Mouse (Mus musculus) forebrain, embryonic 13.5 days (tissue): ENCODE data around the gene Cluh. TPM values are rescaled to one million over a fixed set of nuclear protein-coding genes. Genes with fewer than 3 reads are reported as not detected.

Source experiments
- ATAC-seq: fragments of 200-750 bp; cut with Nextera tagmentation; 2 replicates; pipeline ENCODE4 v1.8.0; 2017
- H3K27ac ChIP-seq: fragments of 300-500 bp; sonication (generic); 2 replicates; pipeline ENCODE4 v1.5.1; 2015; ENCODE audit warnings: inconsistent platforms, mild to moderate bottlenecking, moderate library complexity
- H3K27me3 ChIP-seq: fragments of 300-500 bp; sonication (generic); 2 replicates; pipeline ENCODE4 v1.6.1; 2015; ENCODE audit warnings: mild to moderate bottlenecking, inconsistent platforms
- H3K36me3 ChIP-seq: fragments of 300-500 bp; sonication (generic); 2 replicates; pipeline ENCODE4 v1.6.1; 2015; ENCODE audit warnings: mild to moderate bottlenecking, inconsistent platforms; ENCODE audit not compliant: poor library complexity, severe bottlenecking
- H3K4me1 ChIP-seq: fragments of 300-500 bp; sonication (generic); 2 replicates; pipeline ENCODE4 v1.6.1; 2015; ENCODE audit warnings: inconsistent platforms
- H3K4me2 ChIP-seq: fragments of 300-500 bp; sonication (generic); 2 replicates; pipeline ENCODE4 v1.6.1; 2015; ENCODE audit warnings: inconsistent platforms, mild to moderate bottlenecking, moderate library complexity
- H3K4me3 ChIP-seq: fragments of 300-500 bp; sonication (generic); 2 replicates; pipeline ENCODE4 v1.5.1; 2015; ENCODE audit warnings: mild to moderate bottlenecking, inconsistent platforms
- H3K9ac ChIP-seq: fragments of 300-500 bp; sonication (generic); 2 replicates; pipeline ENCODE4 v1.6.1; 2015; ENCODE audit warnings: mild to moderate bottlenecking, inconsistent platforms
- H3K9me3 ChIP-seq: fragments of 300-500 bp; sonication (generic); replicated peaks from 2 replicates; pipeline ENCODE4 v1.6.1; 2016; ENCODE audit warnings: inconsistent platforms
- WGBS: fragments of 180-500 bp; shearing (Covaris S2); methylation state at CpG from one replicate; pipeline ENCODE4 v1.1.7; 2015; 5-methylcytosine and 5-hydroxymethylcytosine counted together
- polyA plus RNA-seq: library from polyadenylated mRNA; unstranded; fragments of >200 nt; fragmentation: Nextera tagmentation; extraction: Ambion mirVana; gene quantifications from 2 replicates; pipeline ENCODE4 v1.2.1, GENCODE M21; 2015

Cluh gene
- polyA plus RNA-seq, 1 experiment from 2014 or later = 9.3 TPM

DNA sequence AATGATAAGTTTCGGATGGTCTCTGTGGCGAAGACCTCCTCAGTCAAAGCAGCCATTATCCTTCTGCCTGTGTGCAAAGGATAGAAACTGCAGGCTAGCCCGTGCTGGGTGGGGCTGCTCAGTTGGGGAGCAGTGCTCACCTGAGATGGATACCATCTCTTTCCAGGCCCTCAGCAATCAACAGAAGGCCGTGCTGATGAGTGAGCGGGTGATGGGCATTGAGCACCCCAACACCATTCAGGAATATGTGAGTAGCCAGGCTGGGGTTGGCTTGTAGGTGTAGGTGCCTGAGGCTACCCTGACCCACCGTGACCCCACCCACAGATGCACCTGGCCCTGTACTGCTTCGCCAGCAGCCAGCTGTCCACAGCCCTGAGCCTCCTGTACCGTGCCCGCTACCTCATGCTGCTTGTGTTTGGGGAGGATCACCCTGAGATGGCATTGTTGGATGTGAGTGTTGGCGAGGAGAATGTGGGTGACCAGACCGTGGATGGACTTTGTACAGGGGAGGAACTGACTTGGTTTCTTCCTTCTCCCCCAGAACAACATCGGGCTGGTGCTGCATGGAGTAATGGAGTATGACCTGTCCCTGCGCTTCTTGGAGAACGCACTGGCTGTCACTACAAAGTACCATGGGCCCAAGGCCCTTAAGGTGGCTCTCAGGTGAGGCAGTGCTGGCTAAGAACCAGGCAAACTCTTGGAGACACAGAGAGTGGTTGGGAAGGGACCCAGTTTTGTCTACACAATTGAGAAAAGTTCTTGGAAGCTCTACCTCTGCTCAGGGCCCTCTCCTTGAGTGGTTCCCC is 17.7 kb downstream of the Cluh start:
- ATAC-seq = no peak
- Histone ChIP-seq H3K4me2 (no peak overlapping the region), H3K4me3 (no peak overlapping the region), H3K4me1 (no peaks in the 10 kb centered on the region), H3K36me3 (peaks cover 84% of the 10 kb centered on the region), H3K27me3 (no peaks in the 10 kb centered on the region), H3K9me3 (no peaks in the 10 kb centered on the region), H3K9ac (no peak overlapping the region), H3K27ac (no peak overlapping the region)
- WGBS = 94% methylated on average over 14 of the region's 14 CpGs

DNA sequence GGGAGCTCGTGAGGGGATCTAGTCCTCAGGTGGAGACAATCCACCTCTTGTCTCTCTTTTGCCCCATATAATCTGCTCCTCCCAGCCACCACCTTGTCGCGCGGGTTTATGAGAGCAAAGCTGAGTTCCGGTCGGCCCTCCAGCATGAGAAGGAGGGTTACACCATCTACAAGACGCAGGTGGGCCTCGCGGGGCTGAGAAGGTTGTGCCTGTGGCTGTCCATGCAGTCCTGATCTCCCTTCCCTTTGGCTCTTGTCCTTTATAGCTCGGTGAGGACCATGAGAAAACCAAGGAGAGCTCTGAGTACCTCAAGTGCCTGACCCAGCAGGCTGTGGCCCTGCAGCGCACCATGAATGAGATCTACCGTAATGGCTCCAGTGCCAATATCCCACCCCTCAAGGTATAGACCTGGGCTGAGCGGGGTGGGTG is 18.3 kb downstream of the Cluh start:
- no peak overlapping the region for H3K9ac ChIP-seq
- H3K36me3 ChIP-seq = peaks cover 78% of the 10 kb centered on the region
- no peak overlapping the region for H3K4me2 ChIP-seq
- no peaks in the 10 kb centered on the region for H3K4me1 ChIP-seq
- H3K9me3 ChIP-seq = no peaks in the 10 kb centered on the region
- H3K27ac ChIP-seq = no peak overlapping the region
- 95% methylated on average over 13 of the region's 13 CpGs for WGBS
- no peaks in the 10 kb centered on the region for H3K27me3 ChIP-seq
- ATAC-seq = no peak
- H3K4me3 ChIP-seq = no peak overlapping the region

DNA sequence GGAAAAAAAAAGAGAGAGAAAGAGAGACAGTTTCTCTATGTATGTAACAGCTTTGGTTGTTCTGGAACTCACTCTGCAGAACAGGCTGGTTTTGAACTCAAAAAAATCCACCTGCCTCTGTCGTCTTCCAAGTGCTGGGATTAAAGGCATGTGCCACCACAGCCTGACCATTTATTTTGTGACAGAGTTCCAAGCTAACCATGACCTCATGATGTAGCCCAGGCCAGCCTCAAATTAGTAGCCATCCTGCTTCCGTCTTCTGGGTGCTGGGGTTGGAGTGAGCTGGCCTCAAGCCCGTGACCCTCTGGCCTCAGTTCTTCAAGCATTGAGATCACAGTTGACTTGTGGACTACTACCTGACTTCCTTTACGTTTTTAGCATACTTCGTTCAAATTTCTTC is 19.2 kb downstream of the Cluh start:
- Histone ChIP-seq H3K36me3 (peaks cover 77% of the 10 kb centered on the region), H3K27ac (no peak overlapping the region), H3K4me3 (no peak overlapping the region), H3K4me2 (no peak overlapping the region), H3K4me1 (no peaks in the 10 kb centered on the region), H3K9ac (no peak overlapping the region), H3K27me3 (no peaks in the 10 kb centered on the region), H3K9me3 (no peaks in the 10 kb centered on the region)
- 93% methylated on average over 5 of the region's 5 CpGs for WGBS
- no peak for ATAC-seq

DNA sequence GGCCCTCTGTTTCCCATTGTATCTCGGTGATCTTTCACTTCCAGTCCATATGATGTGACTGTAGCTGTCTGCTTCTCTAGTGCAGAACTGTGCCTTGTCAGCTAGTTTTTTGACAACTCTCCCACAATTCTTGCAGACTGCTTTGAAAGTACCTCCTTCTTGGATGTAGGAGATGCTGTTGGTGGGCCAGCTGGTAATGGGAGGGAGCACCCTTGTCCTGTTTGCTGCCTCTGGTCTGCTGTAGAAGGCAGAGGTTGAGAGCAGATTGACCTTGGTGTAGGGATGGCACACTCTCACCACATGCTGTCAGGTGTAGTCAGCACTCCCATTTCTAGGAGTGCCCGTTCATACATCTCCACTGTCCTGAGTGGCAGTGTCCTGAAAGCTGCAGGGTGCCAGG is 19.7 kb downstream of the Cluh start:
- no peak overlapping the region for H3K27ac ChIP-seq
- no peaks in the 10 kb centered on the region for H3K4me1 ChIP-seq
- no peaks in the 10 kb centered on the region for H3K27me3 ChIP-seq
- no peak overlapping the region for H3K9ac ChIP-seq
- no peaks in the 10 kb centered on the region for H3K9me3 ChIP-seq
- no peak overlapping the region for H3K4me2 ChIP-seq
- no peak for ATAC-seq
- peaks cover 74% of the 10 kb centered on the region for H3K36me3 ChIP-seq
- H3K4me3 ChIP-seq = no peak overlapping the region
- 86% methylated on average over 2 of the region's 2 CpGs for WGBS

DNA sequence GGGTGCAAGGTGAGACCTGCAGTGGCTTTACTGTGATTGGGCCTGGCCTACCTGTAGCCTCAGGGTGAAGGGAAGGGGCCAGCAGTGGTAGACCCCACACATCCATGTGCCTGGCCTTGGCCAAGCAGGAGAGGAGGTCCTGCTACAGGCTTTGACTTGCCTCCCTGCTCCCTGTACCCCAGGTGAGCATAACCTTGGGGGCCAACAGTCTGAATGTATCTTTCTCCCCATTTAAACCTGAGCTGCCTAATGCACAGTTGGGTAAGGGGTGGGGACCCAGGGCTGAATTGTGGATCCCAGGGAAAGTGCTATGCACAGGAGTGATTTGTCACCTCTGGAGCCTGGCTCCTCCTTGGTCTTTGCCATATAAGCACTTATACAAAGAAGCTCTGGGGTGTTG is 20.9 kb downstream of the Cluh start:
- H3K4me2 ChIP-seq = no peak overlapping the region
- H3K4me1 ChIP-seq = no peaks in the 10 kb centered on the region
- no peaks in the 10 kb centered on the region for H3K9me3 ChIP-seq
- no peak for ATAC-seq
- H3K27me3 ChIP-seq = no peaks in the 10 kb centered on the region
- H3K4me3 ChIP-seq = no peak overlapping the region
- no peak overlapping the region for H3K27ac ChIP-seq
- H3K9ac ChIP-seq = no peak overlapping the region
- peaks cover 73% of the 10 kb centered on the region for H3K36me3 ChIP-seq

DNA sequence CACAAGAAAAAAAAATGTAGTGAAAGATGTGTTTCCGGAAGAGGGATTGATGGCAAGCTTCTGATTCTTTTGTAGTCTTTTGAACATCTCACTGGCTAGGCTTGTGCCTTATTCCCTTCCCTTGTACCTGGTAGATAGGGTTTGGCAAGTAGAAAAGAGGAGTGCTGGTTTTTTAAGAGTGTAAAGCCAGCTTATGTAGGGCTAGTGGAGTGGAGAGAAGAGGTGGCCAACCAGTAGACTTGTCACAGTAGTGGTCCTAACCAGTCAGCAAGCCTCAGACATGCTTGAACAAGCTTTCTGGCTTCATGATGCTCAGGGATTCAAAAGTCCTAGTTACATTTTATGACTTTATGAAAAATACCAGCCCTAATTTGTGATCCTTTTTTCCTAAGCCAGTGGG is 21.7 kb downstream of the Cluh start:
- no peak overlapping the region for H3K27ac ChIP-seq
- H3K36me3 ChIP-seq = peaks cover 71% of the 10 kb centered on the region
- H3K9me3 ChIP-seq = no peaks in the 10 kb centered on the region
- H3K4me1 ChIP-seq = no peaks in the 10 kb centered on the region
- ATAC-seq = no peak
- 91% methylated on average over 1 of the region's 1 CpGs for WGBS
- no peak overlapping the region for H3K9ac ChIP-seq
- H3K27me3 ChIP-seq = no peaks in the 10 kb centered on the region
- H3K4me2 ChIP-seq = no peak overlapping the region
- H3K4me3 ChIP-seq = no peak overlapping the region

DNA sequence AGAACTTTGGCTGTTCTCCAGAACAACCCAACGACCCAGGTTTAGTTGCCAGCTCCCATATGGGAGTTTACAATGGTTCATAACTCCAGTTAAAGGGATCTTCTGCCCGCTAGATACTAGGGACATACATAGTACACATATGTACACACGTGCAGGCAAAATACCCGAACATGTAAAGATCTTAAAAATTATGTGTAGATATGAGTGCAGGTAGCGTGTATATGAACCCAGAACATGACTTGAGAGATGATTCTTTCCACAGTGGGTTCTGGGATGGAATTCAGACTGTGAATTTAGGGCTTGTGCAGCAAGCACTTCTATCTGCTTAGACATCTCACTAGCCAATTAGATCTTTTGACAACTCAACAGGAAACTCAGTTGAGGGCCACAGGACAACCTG is 22.5 kb downstream of the Cluh start:
- ATAC-seq = no peak
- H3K9ac ChIP-seq = no peak overlapping the region
- no peak overlapping the region for H3K4me2 ChIP-seq
- peaks cover 66% of the 10 kb centered on the region for H3K36me3 ChIP-seq
- 92% methylated on average over 5 of the region's 5 CpGs for WGBS
- no peak overlapping the region for H3K4me3 ChIP-seq
- no peaks in the 10 kb centered on the region for H3K9me3 ChIP-seq
- no peaks in the 10 kb centered on the region for H3K4me1 ChIP-seq
- H3K27ac ChIP-seq = no peak overlapping the region
- no peaks in the 10 kb centered on the region for H3K27me3 ChIP-seq

DNA sequence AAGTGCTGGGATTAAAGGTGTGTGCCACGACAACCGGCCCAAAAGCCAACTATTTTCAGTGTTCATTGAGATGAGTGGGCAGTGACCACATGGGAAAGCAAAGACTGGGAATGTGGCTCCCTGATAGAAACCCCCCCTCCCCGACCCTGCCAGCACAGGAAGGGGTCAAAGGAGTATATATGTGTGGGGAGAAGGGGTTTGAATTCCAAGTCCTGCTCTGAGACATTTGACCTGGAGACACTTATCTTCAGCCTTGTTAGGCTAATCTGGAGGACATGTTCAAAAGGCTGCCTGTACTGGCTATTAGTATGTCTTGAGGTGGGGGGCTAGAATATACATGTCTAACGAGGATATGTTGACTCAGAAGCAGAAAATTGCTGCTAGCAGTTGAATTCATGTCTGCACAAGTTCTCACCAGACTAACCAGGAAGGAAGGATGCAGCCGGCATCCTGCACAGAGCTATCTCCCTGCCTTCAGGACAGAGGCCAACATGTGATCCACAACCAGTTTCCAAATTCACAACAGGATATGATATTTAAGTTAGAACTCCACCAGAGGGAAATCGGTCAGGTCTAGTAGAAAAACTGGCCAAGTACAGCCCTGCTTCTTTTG is 23.7 kb downstream of the Cluh start:
- Histone ChIP-seq H3K27me3 (no peaks in the 10 kb centered on the region), H3K4me3 (no peak overlapping the region), H3K27ac (no peak overlapping the region), H3K36me3 (peaks cover 66% of the 10 kb centered on the region), H3K4me1 (no peaks in the 10 kb centered on the region), H3K9ac (no peak overlapping the region), H3K9me3 (no peaks in the 10 kb centered on the region), H3K4me2 (no peak overlapping the region)
- 87% methylated on average over 6 of the region's 6 CpGs for WGBS
- no peak for ATAC-seq

DNA sequence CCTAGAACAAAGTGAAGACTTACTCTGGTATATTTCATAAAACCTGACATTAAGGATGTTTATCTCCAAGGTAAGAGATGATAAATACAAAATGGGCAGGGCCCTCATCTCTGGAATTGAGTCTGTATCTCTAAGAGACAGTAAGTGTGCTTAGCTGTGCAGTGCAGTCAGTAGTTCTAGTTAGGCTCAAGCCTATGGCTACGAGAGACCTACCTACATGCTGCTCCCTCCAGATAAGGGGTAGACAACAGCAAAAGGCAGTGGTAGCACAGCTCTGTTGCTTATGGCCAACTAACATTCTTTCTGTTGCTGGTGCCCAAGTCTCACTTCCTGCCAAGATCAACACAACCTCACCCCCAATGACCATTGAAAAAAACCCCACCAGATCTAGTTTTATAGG is 24.3 kb downstream of the Cluh start:
- no peak overlapping the region for H3K9ac ChIP-seq
- H3K4me2 ChIP-seq = no peak overlapping the region
- 87% methylated on average over 1 of the region's 1 CpGs for WGBS
- H3K27me3 ChIP-seq = no peaks in the 10 kb centered on the region
- no peaks in the 10 kb centered on the region for H3K4me1 ChIP-seq
- ATAC-seq = no peak
- no peak overlapping the region for H3K27ac ChIP-seq
- no peaks in the 10 kb centered on the region for H3K9me3 ChIP-seq
- peaks cover 66% of the 10 kb centered on the region for H3K36me3 ChIP-seq
- H3K4me3 ChIP-seq = no peak overlapping the region

DNA sequence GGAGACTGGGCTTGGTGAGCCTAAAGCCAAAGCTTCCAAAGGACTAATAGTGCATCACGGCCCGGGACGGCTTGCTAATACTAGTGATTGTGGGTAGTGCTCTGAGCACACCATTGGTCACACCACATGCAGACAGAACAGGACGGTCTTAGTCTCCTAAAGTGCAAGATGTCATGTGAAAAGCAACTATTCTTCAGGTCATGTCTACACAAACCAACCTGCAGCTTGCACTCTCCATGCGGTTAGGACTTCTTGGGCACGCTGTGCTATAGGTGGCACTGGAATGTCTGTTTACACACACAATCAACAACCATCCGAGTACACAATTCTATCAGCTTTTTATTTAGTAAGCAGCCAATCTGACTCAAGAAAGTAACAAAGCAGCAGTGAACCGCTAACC is 25.4 kb downstream of the Cluh start:
- WGBS = 95% methylated on average over 8 of the region's 8 CpGs
- no peaks in the 10 kb centered on the region for H3K9me3 ChIP-seq
- no peaks in the 10 kb centered on the region for H3K27me3 ChIP-seq
- H3K4me3 ChIP-seq = no peak overlapping the region
- H3K4me1 ChIP-seq = no peaks in the 10 kb centered on the region
- no peak for ATAC-seq
- peaks cover 67% of the 10 kb centered on the region for H3K36me3 ChIP-seq
- H3K9ac ChIP-seq = no peak overlapping the region
- no peak overlapping the region for H3K27ac ChIP-seq
- no peak overlapping the region for H3K4me2 ChIP-seq

DNA sequence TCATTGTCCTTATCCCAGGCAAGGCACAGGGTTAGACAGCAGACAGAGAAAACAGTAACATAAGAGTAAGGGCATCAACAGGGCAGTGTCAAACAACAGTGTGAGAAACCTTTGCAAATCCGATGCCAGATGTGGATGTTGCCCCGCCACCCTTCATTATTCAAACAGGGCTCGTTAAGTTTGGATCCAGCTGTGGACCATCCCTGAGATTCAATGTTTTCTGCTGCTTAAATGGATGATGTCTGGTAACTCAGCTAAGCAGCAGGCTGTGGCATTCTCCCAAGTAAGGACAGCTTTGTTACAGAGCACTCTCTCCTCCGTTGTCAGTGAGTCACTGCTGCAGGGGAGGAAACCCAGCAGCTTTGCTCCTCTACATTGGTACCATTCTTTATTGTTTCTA is 25.9 kb downstream of the Cluh start:
- Histone ChIP-seq H3K4me3 (no peak overlapping the region), H3K27me3 (no peaks in the 10 kb centered on the region), H3K9me3 (no peaks in the 10 kb centered on the region), H3K9ac (no peak overlapping the region), H3K4me2 (no peak overlapping the region), H3K4me1 (no peaks in the 10 kb centered on the region), H3K27ac (no peak overlapping the region), H3K36me3 (peaks cover 67% of the 10 kb centered on the region)
- ATAC-seq = no peak
- WGBS = 51% methylated on average over 4 of the region's 4 CpGs

DNA sequence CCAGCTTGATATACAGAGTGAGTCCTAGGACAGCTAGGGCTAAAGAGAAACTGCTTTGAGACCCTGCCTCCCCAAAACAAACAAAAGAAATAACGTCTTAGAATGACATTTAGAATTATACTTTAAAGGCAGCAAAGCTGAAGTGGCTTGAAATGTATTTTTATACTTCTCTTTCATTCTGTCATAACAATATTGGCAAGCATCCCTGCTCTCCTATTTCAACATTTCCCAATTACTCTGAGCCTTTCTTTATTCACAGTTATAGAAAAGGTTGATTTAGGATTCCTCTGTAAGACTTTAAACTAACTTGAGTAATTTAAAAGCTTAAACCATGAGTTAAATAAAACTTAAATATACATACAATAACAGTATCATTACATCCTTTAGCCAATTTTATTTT is 42.9 kb downstream of the Cluh start:
- Histone ChIP-seq H3K4me2 (no peak overlapping the region), H3K9ac (no peak overlapping the region), H3K4me1 (no peaks in the 10 kb centered on the region), H3K27ac (no peak overlapping the region), H3K36me3 (peaks cover 36% of the 10 kb centered on the region), H3K9me3 (no peaks in the 10 kb centered on the region), H3K4me3 (no peak overlapping the region), H3K27me3 (no peaks in the 10 kb centered on the region)
- no peak for ATAC-seq
- 90% methylated on average over 1 of the region's 1 CpGs for WGBS

DNA sequence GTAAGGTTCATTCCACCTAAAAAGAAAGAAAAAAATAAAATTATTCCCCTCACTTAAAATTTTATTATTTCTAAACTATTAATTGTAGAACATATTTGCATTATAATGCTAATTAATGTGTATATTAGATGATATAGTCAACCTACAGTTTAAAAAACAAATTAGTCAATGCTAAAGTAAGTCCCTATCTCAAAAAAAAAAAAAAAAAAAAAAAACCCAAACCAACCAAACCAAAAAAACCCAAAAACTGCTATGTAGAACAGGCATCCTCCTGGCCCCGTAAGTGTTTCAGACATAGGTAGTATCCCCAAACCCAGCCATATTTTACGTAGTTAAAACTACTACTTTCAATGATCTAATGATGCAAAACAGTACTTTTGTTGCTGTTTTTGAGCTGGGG is 50.2 kb downstream of the Cluh start:
- WGBS = 94% methylated on average over 2 of the region's 2 CpGs
- Histone ChIP-seq H3K27me3 (no peaks in the 10 kb centered on the region), H3K27ac (no peak overlapping the region), H3K4me3 (no peak overlapping the region), H3K36me3 (peaks cover 35% of the 10 kb centered on the region), H3K9me3 (no peaks in the 10 kb centered on the region), H3K4me1 (no peaks in the 10 kb centered on the region), H3K4me2 (no peak overlapping the region), H3K9ac (no peak overlapping the region)
- no peak for ATAC-seq
